Comparison of ENCODE assay signal across 9 mouse cellular contexts in genomic region chr4:135870227-135871023, GRCm38 (mm10). TPM values are rescaled to one million over a fixed set of nuclear protein-coding genes. Genes with fewer than 3 reads are reported as not detected.
DNase-seq lines count a peak whose midpoint lies in the region; ATAC-seq and TF ChIP-seq lines count a peak whose summit lies in the region.
"Had no signal": no experiment of that assay in that cellular context is flagged by ENCODE, and none has a peak within 500 bp of the region (broad histone marks: within the 10 kb centered on the region; RNA-seq: fewer than 3 reads in every experiment).

No protein-coding gene starts in this region.

- H3K27me3 ChIP-seq in heart, embryonic 16.5 days (ENCODE audit: control insufficient read depth, insufficient read depth, low read length): no peaks in the 10 kb centered on the region
- H3K27me3 ChIP-seq in MEL (ENCODE audit: control insufficient read depth in 1 of 2, insufficient read depth in 2 of 2, low read length in 2 of 2): no peaks in the 10 kb centered on the region
- H3K27me3 ChIP-seq in hindbrain, embryonic 13.5 days: no peaks in the 10 kb centered on the region
- H3K27me3 ChIP-seq in midbrain, embryonic 12.5 days: no peaks in the 10 kb centered on the region

- no peak; a peak in 1 of 4 replicates for TF ChIP-seq POLR2A in MEL (IDR thresholded peaks at IDR 0.05; ENCODE audit: control insufficient read depth in 1 of 2, insufficient read depth in 1 of 2, low read depth in 1 of 2, low read length in 2 of 2, poor library complexity in 1 of 2)

- peak overlapping the region; percentile 30 for H3K4me3 ChIP-seq in heart, embryonic 16.5 days (ENCODE audit: low read length)
- no peak overlapping the region for H3K4me3 ChIP-seq in MEL (ENCODE audit: control insufficient read depth in 1 of 2, insufficient read depth in 1 of 2, low read depth in 2 of 2, low read length in 2 of 2)
- peak overlapping the region; percentile 9; the same call in 1 of the 2 replicates for H3K4me3 ChIP-seq in hindbrain, embryonic 13.5 days
- peak overlapping the region; percentile 18 for H3K4me3 ChIP-seq in midbrain, embryonic 12.5 days

- H3K27ac ChIP-seq in heart, embryonic 16.5 days (ENCODE audit: low read length): no peak overlapping the region
- no peak overlapping the region for H3K27ac ChIP-seq in MEL (ENCODE audit: control insufficient read depth, low read depth, low read length)
- H3K27ac ChIP-seq in hindbrain, embryonic 13.5 days: no peak overlapping the region
- H3K27ac ChIP-seq in midbrain, embryonic 12.5 days (replicated peaks): peak overlapping the region; percentile 52

- TF ChIP-seq EP300 in MEL (IDR thresholded peaks at IDR 0.05; ENCODE audit: low read depth in 1 of 2, low read length in 2 of 2): no peak

- no peak overlapping the region; the same call in 1 of the 2 replicates for H3K9ac ChIP-seq in heart, embryonic 16.5 days (ENCODE audit: low read length)
- H3K9ac ChIP-seq in MEL (ENCODE audit: control insufficient read depth, low read depth, low read length, poor library complexity, severe bottlenecking): 0 out of 2 replicates have a peak overlapping the region, but pooled peaks have one; percentile 1
- H3K9ac ChIP-seq in hindbrain, embryonic 13.5 days: 0 out of 2 replicates have a peak overlapping the region, but pooled peaks have one; percentile 40
- peak overlapping the region; percentile 4; the same call in 1 of the 2 replicates for H3K9ac ChIP-seq in midbrain, embryonic 12.5 days (replicated peaks)

- ATAC-seq in heart, embryonic 16.5 days (replicated peaks; ENCODE audit: extremely low read depth, insufficient read depth, low FRiP score): no peak
- no peak for ATAC-seq in hindbrain, embryonic 13.5 days (ENCODE audit: low FRiP score)
- ATAC-seq in midbrain, embryonic 12.5 days (ENCODE audit: low FRiP score, low read depth): no peak

- peaks cover 31% of the 10 kb centered on the region for H3K79me2 ChIP-seq in MEL (ENCODE audit: control insufficient read depth, insufficient read depth, low read length, poor library complexity)

- 33% methylated on average over 2 of the region's 2 CpGs for WGBS in heart, embryonic 16.5 days
- 44% methylated on average over 2 of the region's 2 CpGs for WGBS in hindbrain, embryonic 13.5 days
- WGBS in midbrain, embryonic 12.5 days: 46% methylated on average over 2 of the region's 2 CpGs

- TF ChIP-seq RAD21 in MEL (IDR thresholded peaks at IDR 0.05; ENCODE audit: low read depth, low read length): no peak

- TF ChIP-seq CTCF in MEL (IDR thresholded peaks at IDR 0.05 in 2 of 3, conservative IDR thresholded peaks at IDR 0.05 in 1 of 3; ENCODE audit: control insufficient read depth in 1 of 3, insufficient read depth in 1 of 3, low read depth in 2 of 3, low read length in 3 of 3, poor library complexity in 1 of 3, severe bottlenecking in 1 of 3): no peak

- no peaks in the 10 kb centered on the region for H3K9me3 ChIP-seq in heart, embryonic 16.5 days (replicated peaks; ENCODE audit: control insufficient read depth, low read length)
- H3K9me3 ChIP-seq in MEL (replicated peaks; ENCODE audit: insufficient read depth, low read length): no peaks in the 10 kb centered on the region
- H3K9me3 ChIP-seq in hindbrain, embryonic 13.5 days: no peaks in the 10 kb centered on the region
- no peaks in the 10 kb centered on the region for H3K9me3 ChIP-seq in midbrain, embryonic 12.5 days

- peaks cover 17% of the 10 kb centered on the region for H3K36me3 ChIP-seq in heart, embryonic 16.5 days (ENCODE audit: control insufficient read depth, insufficient read depth)
- H3K36me3 ChIP-seq in MEL (ENCODE audit: control insufficient read depth in 1 of 2, insufficient read depth in 2 of 2, low read length in 2 of 2): peaks cover 30 to 58% of the 10 kb centered on the region in 2 experiments
- H3K36me3 ChIP-seq in hindbrain, embryonic 13.5 days: peaks cover 17% of the 10 kb centered on the region
- H3K36me3 ChIP-seq in midbrain, embryonic 12.5 days: peaks cover 21% of the 10 kb centered on the region; the same call in 1 of the 2 replicates

- peak overlapping the region; percentile 55 for H3K4me2 ChIP-seq in heart, embryonic 16.5 days (ENCODE audit: low read depth, low read length)
- H3K4me2 ChIP-seq in hindbrain, embryonic 13.5 days: peak overlapping the region; percentile 88
- H3K4me2 ChIP-seq in midbrain, embryonic 12.5 days (replicated peaks): peak overlapping the region; percentile 28

- DNase-seq in heart, adult 11 months: no peak
- peak; percentile 33 for DNase-seq in MEL (ENCODE audit: low read depth, low spot score)
- no peak for DNase-seq in retina, postnatal 1 day
- no peak for DNase-seq in frontal cortex, postnatal 36 days (ENCODE audit: low spot score in 2 of 2)
- no peak for DNase-seq in spleen, adult 12 weeks (ENCODE audit: low spot score)
- DNase-seq: thymus, postnatal 36 days had no signal

- peaks cover 30% of the 10 kb centered on the region for H3K4me1 ChIP-seq in heart, embryonic 16.5 days (ENCODE audit: control insufficient read depth, insufficient read depth, low read length)
- peaks cover 21 to 23% of the 10 kb centered on the region in 2 experiments for H3K4me1 ChIP-seq in MEL (ENCODE audit: control insufficient read depth in 1 of 2, insufficient read depth in 2 of 2, low read length in 2 of 2)
- peaks cover 39% of the 10 kb centered on the region for H3K4me1 ChIP-seq in hindbrain, embryonic 13.5 days (replicated peaks)
- peaks cover 33% of the 10 kb centered on the region for H3K4me1 ChIP-seq in midbrain, embryonic 12.5 days

TF ChIP-seq in MEL, 35 proteins besides CTCF, POLR2A, EP300 and RAD21:
- TF ChIP-seq POLR2AphosphoS2 (IDR thresholded peaks at IDR 0.05; ENCODE audit: low read length) (peak; percentile 71), ZKSCAN1 (IDR thresholded peaks at IDR 0.05; ENCODE audit: low read depth, low read length) (no peak), MXI1 (IDR thresholded peaks at IDR 0.05; ENCODE audit: low read depth, low read length) (no peak; the same call in 1 of the 2 replicates), BHLHE40 (IDR thresholded peaks at IDR 0.05; ENCODE audit: borderline replicate concordance, low read depth, low read length) (no peak), ZMIZ1 (IDR thresholded peaks at IDR 0.05; ENCODE audit: low read depth, low read length) (peak; percentile 74), NRF1 (IDR thresholded peaks at IDR 0.05; ENCODE audit: insufficient read depth, low read depth, low read length, poor library complexity, severe bottlenecking) (no peak), ZNF384 (IDR thresholded peaks at IDR 0.05; ENCODE audit: low read depth, low read length) (peak; percentile 71; the same call in 1 of the 2 replicates), USF2 (IDR thresholded peaks at IDR 0.05; ENCODE audit: borderline replicate concordance in 1 of 2, insufficient read depth in 1 of 2, low read depth in 1 of 2, low read length in 2 of 2) (no peak), TAL1 (IDR thresholded peaks at IDR 0.05; ENCODE audit: low read length) (no peak)

RNA-seq across cellular contexts. Expression of gene Pnrc2, which starts 3.2 kb away (rescaled TPM):
- 133 and 149 TPM in 2 replicates for polyA plus RNA-seq in heart, embryonic 16.5 days (2015; fragmentation: Nextera tagmentation; extraction: Ambion mirVana)
- total RNA-seq in MEL (2012; rRNA removed): 49.8 and 50.7 TPM in 2 replicates
- 10 to 100 TPM; 48.0 to 76.3 TPM for polyA plus RNA-seq in MEL (2012; ENCODE audit: insufficient read depth in 1 of 2, insufficient read length in 2 of 2, low read depth in 1 of 2, low replicate concordance in 2 of 2, missing spikeins in 1 of 2)
- 109 and 112 TPM in 2 replicates for polyA plus RNA-seq in hindbrain, embryonic 13.5 days (2015; fragmentation: Nextera tagmentation; extraction: Ambion mirVana)
- polyA plus RNA-seq in midbrain, embryonic 12.5 days (2016; fragmentation: Nextera tagmentation; extraction: Ambion mirVana): 189 and 199 TPM in 2 replicates

RNA-seq across cellular contexts. Expression of gene Srsf10, which starts 14.9 kb away (rescaled TPM):
- 128 and 147 TPM in 2 replicates for polyA plus RNA-seq in heart, embryonic 16.5 days (2015; fragmentation: Nextera tagmentation; extraction: Ambion mirVana)
- total RNA-seq in MEL (2012; rRNA removed): 129 and 142 TPM in 2 replicates
- polyA plus RNA-seq in MEL (2012; ENCODE audit: insufficient read depth in 1 of 2, insufficient read length in 2 of 2, low read depth in 1 of 2, low replicate concordance in 2 of 2, missing spikeins in 1 of 2): 100 to 1,000 TPM; 222 to 361 TPM
- 228 and 241 TPM in 2 replicates for polyA plus RNA-seq in hindbrain, embryonic 13.5 days (2015; fragmentation: Nextera tagmentation; extraction: Ambion mirVana)
- 351 and 371 TPM in 2 replicates for polyA plus RNA-seq in midbrain, embryonic 12.5 days (2016; fragmentation: Nextera tagmentation; extraction: Ambion mirVana)

RNA-seq across cellular contexts. Expression of gene Cnr2, which starts 24.8 kb away (rescaled TPM):
- 0.71 and 0.80 TPM in 2 replicates for polyA plus RNA-seq in heart, embryonic 16.5 days (2015; fragmentation: Nextera tagmentation; extraction: Ambion mirVana)
- total RNA-seq in MEL (2012; rRNA removed): 9.8 and 10.2 TPM in 2 replicates
- 1 to 10 TPM in 1 of 2 experiments, not detected in 1; 6.8 TPM for polyA plus RNA-seq in MEL (2012; ENCODE audit: insufficient read depth in 1 of 2, insufficient read length in 2 of 2, low read depth in 1 of 2, low replicate concordance in 2 of 2, missing spikeins in 1 of 2)
- 0.13 and 0.17 TPM in 2 replicates for polyA plus RNA-seq in hindbrain, embryonic 13.5 days (2015; fragmentation: Nextera tagmentation; extraction: Ambion mirVana)
- polyA plus RNA-seq in midbrain, embryonic 12.5 days (2016; fragmentation: Nextera tagmentation; extraction: Ambion mirVana): 0.13 and 0.27 TPM in 2 replicates

RNA-seq across cellular contexts. Expression of gene Fuca1, which starts 50.1 kb away (rescaled TPM):
- polyA plus RNA-seq in heart, embryonic 16.5 days (2015; fragmentation: Nextera tagmentation; extraction: Ambion mirVana): 50.7 and 52.8 TPM in 2 replicates
- 26.8 and 33.7 TPM in 2 replicates for total RNA-seq in MEL (2012; rRNA removed)
- polyA plus RNA-seq in MEL (2012; ENCODE audit: insufficient read depth in 1 of 2, insufficient read length in 2 of 2, low read depth in 1 of 2, low replicate concordance in 2 of 2, missing spikeins in 1 of 2): 10 to 100 TPM in 1 of 2 experiments, not detected in 1; 48.6 TPM
- polyA plus RNA-seq in hindbrain, embryonic 13.5 days (2015; fragmentation: Nextera tagmentation; extraction: Ambion mirVana): 55.8 and 60.9 TPM in 2 replicates
- 50.6 and 54.7 TPM in 2 replicates for polyA plus RNA-seq in midbrain, embryonic 12.5 days (2016; fragmentation: Nextera tagmentation; extraction: Ambion mirVana)

Comparison
In these comparisons a context has a peak if more than half of its experiments do, and no peak if none do; other contexts are left out.
1. H3K4me2 ChIP-seq: peak in every context shown above with its lines; median percentile 88 in hindbrain, embryonic 13.5 days; 55 in heart, embryonic 16.5 days; 28 in midbrain, embryonic 12.5 days.
2. H3K4me3 ChIP-seq: peak in heart, embryonic 16.5 days (single experiment), hindbrain, embryonic 13.5 days (single experiment) and midbrain, embryonic 12.5 days (single experiment); none in MEL (0 of 2).